In the genomic region with DNA sequence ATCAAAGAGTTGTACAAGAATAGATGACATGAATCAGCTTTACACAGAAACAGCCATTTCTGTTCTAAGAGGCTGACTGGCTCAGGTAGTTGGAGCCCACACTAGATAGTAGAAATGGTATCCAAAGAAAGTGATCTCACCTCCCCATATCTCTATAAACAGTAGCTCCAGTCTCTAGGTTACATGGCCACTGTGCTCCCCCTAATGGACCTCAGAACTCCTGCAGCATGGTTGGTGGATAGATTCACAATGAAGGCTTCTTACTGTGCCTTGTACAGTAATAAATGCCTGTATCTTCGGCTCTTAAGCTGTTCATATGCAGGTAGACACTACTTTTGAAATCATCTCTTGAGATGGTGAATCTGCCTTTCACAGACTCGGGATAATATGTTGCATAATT, we compare ENCODE assay signal across 25 mouse cellular contexts.
DNase-seq lines count a peak whose midpoint lies in the region; ATAC-seq and TF ChIP-seq lines count a peak whose summit lies in the region.
"Had no signal": no experiment of that assay in that cellular context is flagged by ENCODE, and none has a peak within 500 bp of the region (broad histone marks: within the 10 kb centered on the region; RNA-seq: fewer than 3 reads in every experiment).

No protein-coding gene starts in this region.

- H3K4me3 ChIP-seq in ES-E14 (ENCODE audit: insufficient read depth in 1 of 2, low read depth in 1 of 2, low read length in 2 of 2, poor library complexity in 1 of 2, severe bottlenecking in 1 of 2): no peak overlapping the region
- H3K4me3 ChIP-seq: hindbrain, embryonic 12.5 days; hindbrain, embryonic 15.5 days had no signal

- H3K27ac ChIP-seq in ES-E14 (ENCODE audit: insufficient read depth, low read depth, low read length, poor library complexity, severe bottlenecking): no peak overlapping the region
- H3K27ac ChIP-seq: hindbrain, embryonic 12.5 days; hindbrain, embryonic 15.5 days had no signal

- no peak overlapping the region for H3K9ac ChIP-seq in ES-E14 (ENCODE audit: insufficient read depth, low read depth, low read length, poor library complexity, severe bottlenecking)
- H3K9ac ChIP-seq: forebrain, postnatal 0 days; hindbrain, embryonic 12.5 days; hindbrain, embryonic 15.5 days had no signal

- H3K4me1 ChIP-seq in ES-E14 (ENCODE audit: control insufficient read depth in 2 of 2, insufficient read depth in 2 of 2, low read length in 2 of 2, poor library complexity in 1 of 2): no peaks in the 10 kb centered on the region
- H3K4me1 ChIP-seq: hindbrain, embryonic 12.5 days; hindbrain, embryonic 15.5 days had no signal

- in situ Hi-C loops in ES-E14 (cut with MboI; ENCODE audit: low sequenced_read_pairs in 2 of 2, unreplicated experiment in 2 of 2): no loop called here

- peak; percentile 82 for ATAC-seq in common myeloid progenitor, adult 5-6 weeks (replicated peaks; ENCODE audit: low read depth, poor library complexity, severe bottlenecking)
- no peak for ATAC-seq in erythroblast, adult 5-6 weeks (replicated peaks; ENCODE audit: low FRiP score, poor library complexity, severe bottlenecking)
- ATAC-seq: forebrain, embryonic 14.5 days; forebrain, postnatal 0 days; intestine, postnatal 0 days; Patski had no signal

- H3K27me3 ChIP-seq in splenic B cell, adult 2 months (ENCODE audit: control insufficient read depth, insufficient read depth, low read length, poor library complexity, severe bottlenecking): no peaks in the 10 kb centered on the region
- H3K27me3 ChIP-seq: CH12.LX; hindbrain, embryonic 12.5 days; hindbrain, embryonic 15.5 days; Patski had no signal

- H3K9me3 ChIP-seq in ES-E14 (ENCODE audit: control insufficient read depth, insufficient read depth, low read depth, low read length): no peaks in the 10 kb centered on the region

- peak; percentile 12 for DNase-seq in thymus, postnatal 14 days
- DNase-seq in thymus, postnatal 25 days: no peak
- DNase-seq in ES-E14 (ENCODE audit: low read depth, low spot score): peak; percentile 17
- peak; percentile 3 for DNase-seq in splenic B cell, adult 2 months (ENCODE audit: low read depth, low spot score)
- DNase-seq in gastrocnemius, postnatal 10 days: no peak
- DNase-seq in ovary, adult 18-20 months (ENCODE audit: low spot score): no peak
- DNase-seq: adrenal gland, postnatal 14 days; cerebellum, adult 11 months; cerebellum, adult 2 months; cerebellum, adult 9-11 months; cerebellum, postnatal 25 days; embryo, embryonic 11 days; forebrain, postnatal 0 days; gastrocnemius, postnatal 14 days; heart, adult 11 months; kidney, adult 2 months had no signal

- no peaks in the 10 kb centered on the region for H3K36me3 ChIP-seq in ES-E14 (ENCODE audit: control insufficient read depth, insufficient read depth, low read length, poor library complexity, severe bottlenecking)
- no peaks in the 10 kb centered on the region for H3K36me3 ChIP-seq in splenic B cell, adult 2 months (ENCODE audit: control insufficient read depth, insufficient read depth, low read length, poor library complexity, severe bottlenecking)
- H3K36me3 ChIP-seq: G1E; hindbrain, embryonic 12.5 days; hindbrain, embryonic 15.5 days had no signal

TF ChIP-seq in ES-E14, 5 proteins besides CTCF, POLR2A, EP300 and RAD21:
- TF ChIP-seq MAFK (IDR thresholded peaks at IDR 0.05; ENCODE audit: insufficient read depth, low read depth, low read length) (no peak), ZC3H11A (IDR thresholded peaks at IDR 0.05; ENCODE audit: borderline replicate concordance, low read depth, low read length) (no peak), HCFC1 (IDR thresholded peaks at IDR 0.05; ENCODE audit: borderline replicate concordance, insufficient read depth, low read length) (no peak), CHD2 (IDR thresholded peaks at IDR 0.05; ENCODE audit: low read depth, low read length) (no peak), ZNF384 (IDR thresholded peaks at IDR 0.05; ENCODE audit: low read depth, low read length) (no peak)

Comparison
In these comparisons a context has a peak if more than half of its experiments do, and no peak if none do; other contexts are left out.
1. DNase-seq: peak in thymus, postnatal 14 days (single experiment), ES-E14 (single experiment) and splenic B cell, adult 2 months (single experiment); none in thymus, postnatal 25 days (single experiment), gastrocnemius, postnatal 10 days (single experiment) and ovary, adult 18-20 months (single experiment).